Mouse (Mus musculus) spleen, postnatal 4 days (tissue): ENCODE results near the gene Atg10.

Source experiments
- DNase-seq, 2 experiments: peaks; one replicate each; pipeline ENCODE4 v3.0.0; 2022; ENCODE audit warnings: low spot score in 2 of 2

Atg10 gene

DNA sequence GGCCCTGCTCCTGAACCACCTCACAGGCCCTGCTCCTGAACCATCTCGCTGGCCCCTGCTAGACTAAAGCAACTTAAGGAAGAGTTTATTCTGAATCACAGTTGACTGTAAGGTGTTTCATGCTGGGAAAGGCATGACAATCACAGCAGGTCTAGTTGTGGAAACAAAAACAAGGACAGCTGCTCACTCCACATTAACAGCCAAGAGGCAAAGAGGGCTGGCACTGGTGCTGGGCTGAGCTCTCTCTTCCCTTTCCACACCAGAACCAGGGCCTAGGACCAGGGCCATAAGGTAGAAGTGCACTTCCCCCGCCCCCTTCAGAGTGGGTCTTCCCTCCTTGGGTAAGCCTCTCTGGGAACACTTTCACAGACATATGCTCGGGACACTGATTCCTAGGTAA lies 48.4 kb downstream of the Atg10 start:
- DNase-seq, result no peak

DNA sequence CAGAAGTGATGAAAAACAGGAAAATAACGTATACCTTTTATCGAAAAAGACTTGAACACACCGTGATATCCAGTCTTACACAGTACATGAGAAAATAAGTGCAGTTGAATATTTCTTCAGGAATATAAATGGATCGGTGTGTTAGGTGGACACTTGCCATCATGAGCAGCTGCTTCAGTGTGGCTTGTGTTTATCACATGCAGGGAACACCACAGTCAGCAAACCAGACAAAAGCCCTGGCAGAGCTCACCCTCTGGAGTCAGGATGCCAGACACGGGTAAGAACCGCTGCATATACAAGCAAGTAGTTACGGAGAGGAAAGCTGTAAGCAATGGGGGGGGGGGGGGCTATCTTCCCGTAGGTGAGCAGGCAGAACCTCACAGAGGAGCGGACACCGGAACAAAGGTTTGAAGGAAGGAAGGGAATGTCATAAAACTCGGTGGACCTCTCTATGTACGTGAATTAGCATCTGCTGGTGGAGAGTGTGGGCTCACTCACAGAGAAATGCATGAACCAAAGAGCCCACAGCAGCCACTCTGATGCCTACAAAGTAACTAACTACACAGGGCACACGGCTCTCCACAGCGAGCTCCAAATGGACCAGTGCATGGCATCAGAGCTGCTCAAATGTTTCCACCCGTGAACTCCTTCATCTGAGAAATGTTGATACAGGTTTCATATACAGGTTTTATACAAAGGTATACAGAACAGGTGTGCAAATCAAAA lies 51.8 kb downstream of the Atg10 start:
- DNase-seq, result no peak

GRCm38 (mm10) chr13:91171205-91171604 lies 52.6 kb downstream of the Atg10 start:
- no peak for DNase-seq

GRCm38 (mm10) chr13:91169529-91170319 lies 54.0 kb downstream of the Atg10 start:
- DNase-seq, result no peak

- DNase-seq, result no peak
Observed at GRCm38 (mm10) chr13:91168486-91168885, 55.3 kb downstream of the Atg10 start.

DNA sequence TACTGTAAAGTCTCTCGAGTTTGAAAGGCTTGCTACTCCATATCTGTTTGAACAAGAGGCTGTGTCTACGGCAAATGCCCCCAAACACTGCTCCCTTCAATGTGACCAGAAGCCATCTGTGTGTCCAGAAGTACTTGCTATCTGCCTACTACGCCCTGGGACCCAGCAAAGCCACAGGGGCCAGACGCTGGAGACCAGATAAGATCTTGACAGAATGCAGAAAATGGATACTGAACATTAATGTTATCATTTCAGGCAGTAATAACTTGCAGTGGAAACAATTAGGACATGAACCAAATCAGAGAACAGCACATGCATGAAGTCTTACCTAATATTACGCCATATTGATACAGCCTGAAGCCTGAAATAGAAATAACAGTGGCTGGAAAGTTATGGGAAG lies 56.2 kb downstream of the Atg10 start:
- no peak for DNase-seq

GRCm38 (mm10) chr13:91166286-91166685 lies 57.5 kb downstream of the Atg10 start:
- no peak for DNase-seq

DNA sequence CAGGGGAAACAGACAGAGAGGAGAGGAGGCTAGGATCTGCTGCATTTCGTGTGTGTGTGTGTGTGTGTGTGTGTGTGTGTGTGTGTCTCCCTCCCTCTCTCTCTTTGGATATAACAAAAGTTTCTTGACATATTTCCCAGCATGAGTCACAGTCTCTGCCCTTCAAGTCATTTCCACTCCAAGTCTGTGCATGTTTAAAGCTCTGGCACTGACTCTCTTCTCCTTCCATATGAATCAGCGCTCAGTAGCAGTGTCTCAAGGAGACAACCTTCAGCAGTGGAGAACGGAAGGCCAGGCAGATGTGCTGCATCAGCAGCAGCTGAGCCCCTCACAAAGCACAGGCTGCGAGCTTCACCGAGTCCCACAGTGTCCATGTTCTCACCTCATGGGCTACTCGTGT lies 58.6 kb downstream of the Atg10 start:
- DNase-seq, result no peak

- DNase-seq, result no peak
Observed at GRCm38 (mm10) chr13:91163292-91163691, 60.5 kb downstream of the Atg10 start.

- no peak for DNase-seq
Observed at GRCm38 (mm10) chr13:91162452-91162851, 61.3 kb downstream of the Atg10 start.

- no peak for DNase-seq
Observed at GRCm38 (mm10) chr13:91160616-91161015, 63.2 kb downstream of the Atg10 start.

DNA sequence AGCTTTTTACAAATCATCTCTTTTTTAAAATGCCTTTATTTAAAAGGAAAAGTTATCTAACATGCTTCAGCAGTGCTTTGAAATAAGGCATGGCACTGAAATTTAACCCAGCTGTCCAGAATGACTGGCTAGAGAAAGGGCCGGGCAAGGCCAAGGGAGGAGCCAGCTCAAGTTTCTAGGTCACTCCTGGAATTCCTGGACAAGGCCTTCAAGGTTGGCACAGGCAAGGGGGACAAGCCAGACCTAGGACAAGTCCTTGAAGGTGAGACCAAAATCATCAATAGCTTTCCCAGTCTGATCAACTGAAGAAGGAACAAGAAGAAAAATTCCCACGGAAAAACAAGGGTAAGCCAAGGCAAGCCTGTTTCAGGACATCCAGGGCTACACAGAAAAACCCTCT lies 63.9 kb downstream of the Atg10 start:
- DNase-seq, result no peak

GRCm38 (mm10) chr13:91157941-91158340 lies 65.8 kb downstream of the Atg10 start:
- DNase-seq, result no peak

- no peak for DNase-seq
Observed at GRCm38 (mm10) chr13:91157429-91157828, 66.3 kb downstream of the Atg10 start.

DNA sequence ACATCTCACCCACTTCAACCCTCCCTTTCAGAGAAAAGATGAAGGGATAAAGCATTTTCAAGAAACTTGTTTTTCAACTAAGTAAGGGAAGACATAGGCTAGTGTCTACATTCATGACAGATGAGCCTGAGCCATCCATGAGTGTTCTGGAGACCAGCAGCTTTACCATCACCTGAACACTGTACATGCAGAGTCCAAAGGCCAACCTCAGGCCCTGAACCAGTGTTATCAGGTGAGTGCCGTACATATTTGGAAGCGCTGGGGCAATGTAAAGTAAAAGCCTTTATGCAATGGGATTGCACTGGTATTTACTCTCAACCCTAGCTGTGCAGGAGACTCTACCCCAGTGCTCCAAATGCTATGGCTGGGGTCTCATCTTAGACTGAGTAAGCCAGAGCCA lies 66.8 kb downstream of the Atg10 start:
- no peak for DNase-seq

- no peak for DNase-seq
Observed at GRCm38 (mm10) chr13:91156308-91156707, 67.5 kb downstream of the Atg10 start.

DNA sequence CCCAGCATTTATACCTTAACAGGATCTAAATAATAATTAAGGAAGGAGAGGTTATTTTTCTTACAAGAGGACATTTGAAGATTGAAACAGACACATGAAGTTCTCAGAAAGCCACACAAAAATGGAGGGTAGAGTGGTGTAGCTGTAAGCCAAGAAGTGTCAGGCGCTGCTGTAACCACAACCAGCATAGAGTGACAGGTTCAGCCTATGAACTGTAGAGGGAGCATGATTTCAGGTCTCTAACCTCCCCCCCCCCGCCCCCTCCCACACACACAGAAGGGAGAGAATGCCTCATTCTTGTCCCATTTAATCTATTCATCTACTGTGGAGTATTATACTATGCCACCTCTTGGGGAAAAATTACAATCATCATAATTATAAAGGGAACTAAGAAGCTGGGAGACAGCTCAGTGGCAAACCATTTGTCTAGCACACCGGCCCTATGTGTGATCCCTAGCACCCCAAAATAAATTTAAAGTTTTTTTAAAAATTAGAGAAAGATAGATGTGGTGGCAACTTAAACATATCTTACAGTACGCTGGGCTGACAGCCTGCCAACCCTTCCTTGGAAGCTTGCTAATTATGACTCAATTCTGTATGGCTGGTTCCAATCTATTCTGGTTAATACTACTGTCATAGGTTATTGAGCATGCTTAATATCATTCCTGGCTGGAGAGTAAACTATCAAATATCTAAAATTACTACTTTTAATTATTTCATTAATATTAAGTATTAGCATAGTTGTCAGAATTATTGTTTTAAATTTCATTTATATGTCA lies 68.2 kb downstream of the Atg10 start:
- DNase-seq, result no peak

DNA sequence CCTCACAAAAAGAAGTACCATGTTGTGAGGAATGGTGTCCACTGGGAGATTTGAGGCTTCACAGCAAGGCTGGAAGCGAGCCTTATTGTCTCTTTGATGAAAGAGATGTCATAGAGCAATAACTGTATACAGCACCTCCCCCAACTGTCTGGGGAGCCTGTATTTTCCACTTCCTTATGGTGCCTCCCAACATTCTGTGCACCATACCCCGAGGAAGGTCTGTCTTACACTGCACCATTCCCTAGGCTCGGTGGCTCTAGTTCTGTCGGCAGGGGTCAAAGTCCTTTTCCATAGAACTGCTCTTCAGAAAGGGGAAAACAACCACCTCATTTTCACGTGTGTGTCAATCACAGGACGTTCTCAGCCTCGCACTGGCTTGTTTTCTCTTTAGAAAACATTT lies 69.1 kb downstream of the Atg10 start:
- DNase-seq, result no peak

DNA sequence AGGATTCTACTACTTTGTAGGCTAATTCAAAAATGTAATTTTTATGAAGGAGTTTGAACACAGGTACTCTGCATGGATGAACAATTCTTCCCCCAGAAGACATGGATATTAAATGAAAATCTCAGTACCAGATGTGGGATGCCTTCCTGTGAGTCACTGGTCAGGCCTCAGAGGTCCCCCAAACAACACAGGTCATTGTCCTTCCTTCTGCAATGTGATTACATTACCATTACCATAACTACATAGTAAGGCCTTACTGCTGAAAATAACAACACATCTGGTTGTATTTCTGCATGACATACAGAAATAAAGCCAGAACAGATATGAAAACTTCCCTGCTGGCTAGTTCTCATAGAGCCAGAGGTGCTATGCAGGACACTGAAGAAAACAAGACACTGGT lies 87.4 kb downstream of the Atg10 start:
- no peak for DNase-seq

DNA sequence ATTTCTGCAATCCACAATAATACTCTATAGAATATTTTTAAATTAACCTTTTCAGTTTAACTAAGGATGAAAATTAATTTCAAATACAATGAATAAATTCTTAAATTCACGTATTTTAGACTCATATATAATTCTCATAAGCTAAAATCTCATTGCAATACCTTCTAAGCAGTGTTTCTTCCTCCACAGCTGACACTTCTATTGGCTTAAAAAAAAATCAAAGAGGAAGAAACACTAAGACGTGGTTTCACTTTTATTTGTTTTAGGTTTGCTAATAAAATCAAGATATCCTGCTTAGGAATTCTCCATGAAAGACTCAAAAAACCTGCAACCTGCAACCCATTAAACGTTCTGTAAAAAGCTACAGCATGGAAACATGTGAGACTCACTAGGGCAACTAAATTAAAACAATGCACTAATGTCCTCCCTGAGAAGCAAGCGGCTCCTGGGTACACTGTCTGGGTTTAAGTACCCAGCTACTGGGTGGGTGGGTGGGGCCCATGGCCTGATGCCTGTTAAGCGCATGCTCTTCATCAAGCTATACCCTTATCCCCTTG lies 90.4 kb downstream of the Atg10 start:
- no peak for DNase-seq

DNA sequence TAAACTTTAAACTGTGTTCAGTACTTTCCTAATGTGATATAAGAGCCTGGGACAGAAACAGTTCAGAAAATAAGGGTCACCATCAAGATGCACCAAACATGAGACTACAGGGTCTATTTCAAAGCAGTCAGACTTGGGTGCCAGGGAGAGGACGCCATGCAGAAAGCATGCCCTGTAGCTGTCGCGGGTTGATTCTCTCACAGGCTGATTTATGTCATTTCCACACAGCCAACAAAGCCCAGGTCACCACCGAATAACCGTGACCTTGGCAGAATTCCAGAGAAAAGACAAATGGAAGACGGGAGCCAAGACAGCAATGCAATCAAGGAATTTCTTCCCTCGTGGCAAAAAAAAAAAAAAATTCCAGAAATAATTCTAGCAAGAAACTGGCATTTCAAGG lies 94.7 kb downstream of the Atg10 start:
- no peak for DNase-seq

- DNase-seq, result no peak
Observed at GRCm38 (mm10) chr13:91128581-91128980, 95.2 kb downstream of the Atg10 start.
